Mouse (Mus musculus) heart, adult 8-10 months (tissue): ENCODE results near the gene Gripap1. TPM values are rescaled to one million over a fixed set of nuclear protein-coding genes. Genes with fewer than 3 reads are reported as not detected.

Experiments used
- DNase-seq: peaks from one replicate; pipeline ENCODE4 v3.0.0; 2022; ENCODE audit warnings: low spot score
- microRNA-seq: library from miRNA; unstranded; fragments of <30 nt; microRNA quantifications from one replicate; pipeline ENCODE4 v1.2.0, GENCODE M21; 2022
- total RNA-seq, 4 experiments: library from RNA; stranded (reverse); gene quantifications; 2 replicates each; pipeline ENCODE4 v1.2.4; 2022

Gene Gripap1
- total RNA-seq, 4 experiments from 2014 or later, result 23.1 to 26.1 (median 24.7) TPM

DNA sequence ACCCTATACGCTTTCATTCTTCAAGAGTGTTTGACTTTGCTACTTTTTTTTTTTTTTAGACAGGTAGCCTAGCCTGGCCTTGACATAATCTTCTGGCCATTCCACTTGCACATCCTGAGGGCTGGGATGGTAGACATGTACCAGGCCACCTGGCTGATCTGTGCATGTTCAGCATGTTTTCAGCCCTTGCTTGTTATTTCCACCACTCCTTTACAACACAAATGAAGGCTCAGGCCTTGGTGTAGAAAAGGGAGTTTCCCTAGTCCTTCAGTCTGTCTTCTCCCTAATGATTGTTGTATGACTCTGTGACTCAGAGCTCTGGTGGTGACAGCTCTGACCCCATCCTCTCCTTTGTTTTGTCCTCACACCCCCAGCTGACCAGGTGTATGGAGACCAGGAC is 77.6 kb downstream of the Gripap1 start:
- DNase-seq, result no peak

DNA sequence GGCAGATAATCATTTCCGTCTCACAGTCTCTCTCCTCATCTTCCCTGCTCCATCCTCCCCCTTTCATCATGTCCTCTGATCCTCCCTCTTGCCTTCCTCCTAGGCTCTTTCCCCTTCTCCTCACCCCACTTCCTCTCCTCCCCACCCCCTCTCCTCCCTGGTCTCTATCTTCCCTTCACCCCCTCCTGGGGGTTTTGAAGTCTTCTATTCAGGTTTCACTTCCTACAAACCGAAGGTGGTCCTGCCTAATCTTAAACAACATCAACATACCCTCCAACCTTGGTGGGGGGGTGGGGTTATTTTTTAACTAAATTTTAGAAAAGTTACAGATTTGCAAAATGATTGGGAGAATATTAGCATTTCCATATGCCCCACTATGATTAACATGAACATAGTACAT is 78.9 kb downstream of the Gripap1 start:
- DNase-seq, result no peak

DNA sequence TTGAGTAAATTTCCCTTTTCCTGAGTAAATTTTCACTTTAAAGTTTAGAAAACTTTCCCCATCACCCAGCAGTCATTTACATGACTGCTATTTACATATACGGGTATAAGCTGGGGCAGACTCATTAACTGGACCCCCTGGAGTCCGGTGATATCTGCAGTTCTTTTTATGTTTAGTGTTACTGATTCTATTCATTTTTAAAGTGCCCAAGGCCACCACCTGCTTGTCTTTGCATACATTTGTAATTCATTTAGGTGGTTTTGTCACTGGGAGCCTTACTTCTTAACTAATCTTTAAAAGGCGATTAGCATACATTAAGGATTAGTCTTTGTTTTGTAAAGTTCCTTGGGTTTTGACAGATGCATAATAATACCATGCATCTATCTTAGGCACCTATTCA is 80.3 kb downstream of the Gripap1 start:
- DNase-seq, result no peak

Small RNAs within 50 kb of the gene (microRNA-seq; reads per million reads assigned to microRNA genes)
- gene Mir1198, result 45.4 reads per million, percentile 47 among the genes with 10 or more reads in this experiment

Other genes with a start within 250 kb of the Gripap1 start
- not detected for gene Foxp3, start 216.1 kb upstream of the Gripap1 start, total RNA-seq
- 1 to 10 TPM; 3.5 to 5.7 (median 4.6) TPM for gene Ppp1r3f, start 215.5 kb upstream of the Gripap1 start, total RNA-seq
- 10 to 100 TPM in 3 of 4 experiments, 1 to 10 TPM in 1; 8.5 to 11.9 (median 11.1) TPM for gene Ccdc22, start 184.2 kb upstream of the Gripap1 start, total RNA-seq
- not detected for gene Cacna1f, start 182.7 kb upstream of the Gripap1 start, total RNA-seq
- gene Syp, start 151.3 kb upstream of the Gripap1 start, total RNA-seq, result 1 to 10 TPM; 2.9 to 5.4 (median 3.8) TPM
- 10 to 100 TPM; 18.8 to 22.2 (median 19.5) TPM for gene Prickle3, start 132.5 kb upstream of the Gripap1 start, total RNA-seq
- 10 to 100 TPM; 39.8 to 56.9 (median 51.1) TPM for gene Plp2, start 118.4 kb upstream of the Gripap1 start, total RNA-seq
- gene Magix, start 108.5 kb upstream of the Gripap1 start, total RNA-seq, result 10 to 100 TPM; 26.1 to 30.3 (median 28.8) TPM
- gene Gpkow, start 92.6 kb upstream of the Gripap1 start, total RNA-seq, result 10 to 100 TPM; 18.3 to 21.9 (median 21.3) TPM
- 10 to 100 TPM; 34.4 to 60.5 (median 46.7) TPM for gene Wdr45, start 75.4 kb upstream of the Gripap1 start, total RNA-seq
- not detected for gene Gm45208, start 67.5 kb upstream of the Gripap1 start, total RNA-seq
- 1 to 10 TPM; 4.3 to 6.7 (median 5.7) TPM for gene Praf2, start 61.3 kb upstream of the Gripap1 start, total RNA-seq
- 1 to 10 TPM in 1 of 4 experiments, under 1 TPM in 3; 0.37 to 1.0 (median 0.73) TPM for gene Ccdc120, start 38.9 kb upstream of the Gripap1 start, total RNA-seq
- gene Tfe3, start 27.2 kb upstream of the Gripap1 start, total RNA-seq, result 10 to 100 TPM; 11.9 to 16.9 (median 14.8) TPM
- gene Kcnd1, start 32.5 kb downstream of the Gripap1 start, total RNA-seq, result under 1 TPM; 0.23 to 0.30 (median 0.27) TPM
- 10 to 100 TPM; 20.0 to 24.9 (median 21.5) TPM for gene Otud5, start 51.6 kb downstream of the Gripap1 start, total RNA-seq
- gene Pim2, start 88.5 kb downstream of the Gripap1 start, total RNA-seq, result 1 to 10 TPM; 2.4 to 6.1 (median 3.7) TPM
- 10 to 100 TPM in 3 of 4 experiments, 1 to 10 TPM in 1; 8.9 to 18.3 (median 13.5) TPM for gene Slc35a2, start 94.3 kb downstream of the Gripap1 start, total RNA-seq
- 10 to 100 TPM; 20.0 to 24.0 (median 20.9) TPM for gene Pqbp1, start 109.5 kb downstream of the Gripap1 start, total RNA-seq
- 10 to 100 TPM; 44.7 to 50.5 (median 46.7) TPM for gene Timm17b, start 109.6 kb downstream of the Gripap1 start, total RNA-seq
- not detected for gene Gm10491, start 118.1 kb downstream of the Gripap1 start, total RNA-seq
- gene Gm10490, start 119.8 kb downstream of the Gripap1 start, total RNA-seq, result not detected
- under 1 TPM; 0.11 to 0.20 (median 0.16) TPM for gene Pcsk1n, start 130.1 kb downstream of the Gripap1 start, total RNA-seq
- gene Eras, start 138.8 kb downstream of the Gripap1 start, total RNA-seq, result not detected
- 10 to 100 TPM; 10.4 to 11.5 (median 10.9) TPM for gene Hdac6, start 158.1 kb downstream of the Gripap1 start, total RNA-seq
- under 1 TPM in 1 of 4 experiments, not detected in 3; 0.32 TPM for gene Gata1, start 188.3 kb downstream of the Gripap1 start, total RNA-seq
- not detected for gene Glod5, start 228.7 kb downstream of the Gripap1 start, total RNA-seq